Mouse (Mus musculus) E14TG2a.4 (cell line): Measurements from ENCODE around the gene Bmyc.
"Not testable (repeated sequence)": the region's sequence is repeated elsewhere in the genome, so short reads cannot be mapped to it uniquely, and the experiment has no call there.

ENCODE experiments used
- H3K27me3 ChIP-seq: 2 replicates; pipeline ENCODE4 v1.6.1; 2014; ENCODE audit warnings: low read length, control low read depth; ENCODE audit not compliant: insufficient read depth
- H3K36me3 ChIP-seq: 2 replicates; pipeline ENCODE4 v1.6.1; 2014; ENCODE audit warnings: low read length, control low read depth; ENCODE audit not compliant: insufficient read depth
- H3K4me1 ChIP-seq: replicated peaks from 2 replicates; pipeline ENCODE4 v1.6.1; 2014; ENCODE audit warnings: low read depth, low read length, control low read depth
- H3K4me3 ChIP-seq: replicated peaks from 2 replicates; pipeline ENCODE4 v1.5.1; 2014; ENCODE audit warnings: mild to moderate bottlenecking, low read length
- H3K9me3 ChIP-seq: 2 replicates; pipeline ENCODE4 v1.6.1; 2014; ENCODE audit warnings: low read length, control low read depth
- CTCF ChIP-seq: conservative IDR thresholded peaks from 2 replicates; pipeline ENCODE4 v1.5.1; 2014; ENCODE audit warnings: low read length
- NANOG ChIP-seq: IDR thresholded peaks from 2 replicates; pipeline ENCODE4 v1.6.1; 2014; ENCODE audit warnings: borderline replicate concordance, low read length, mixed read lengths
- POU5F1 ChIP-seq: IDR thresholded peaks from 2 replicates; pipeline ENCODE4 v1.6.1; 2014; ENCODE audit warnings: low read length, borderline replicate concordance

Bmyc gene

DNA sequence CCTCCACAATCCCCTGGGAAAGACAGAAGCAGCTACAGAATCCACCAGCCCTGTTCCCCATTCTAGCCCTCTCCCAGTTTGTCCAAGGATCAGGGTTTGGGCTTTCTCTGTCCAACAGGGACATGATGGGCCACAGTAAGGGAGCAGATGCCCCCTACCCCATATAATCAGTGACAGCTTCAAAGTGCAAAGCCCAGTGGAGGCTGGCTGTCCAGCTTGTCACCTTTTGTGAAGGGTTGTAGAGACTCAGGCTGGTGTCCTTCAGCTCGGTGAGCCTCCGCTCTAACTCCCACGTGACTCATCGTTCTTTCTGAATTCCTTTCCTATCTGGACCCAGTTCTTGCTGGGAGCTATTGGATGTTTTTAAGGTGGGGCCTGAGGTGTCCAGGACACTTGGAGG lies 2.8 kb upstream of the Bmyc start:
- Histone ChIP-seq H3K9me3 (no peaks in the 10 kb centered on the region), H3K4me1 (peaks cover 4% of the 10 kb centered on the region; the same call in 1 of the 2 replicates), H3K36me3 (no peaks in the 10 kb centered on the region), H3K4me3 (no peak overlapping the region), H3K27me3 (peaks cover 57% of the 10 kb centered on the region)
- TF ChIP-seq CTCF (no peak), POU5F1 (no peak), NANOG (no peak)

DNA sequence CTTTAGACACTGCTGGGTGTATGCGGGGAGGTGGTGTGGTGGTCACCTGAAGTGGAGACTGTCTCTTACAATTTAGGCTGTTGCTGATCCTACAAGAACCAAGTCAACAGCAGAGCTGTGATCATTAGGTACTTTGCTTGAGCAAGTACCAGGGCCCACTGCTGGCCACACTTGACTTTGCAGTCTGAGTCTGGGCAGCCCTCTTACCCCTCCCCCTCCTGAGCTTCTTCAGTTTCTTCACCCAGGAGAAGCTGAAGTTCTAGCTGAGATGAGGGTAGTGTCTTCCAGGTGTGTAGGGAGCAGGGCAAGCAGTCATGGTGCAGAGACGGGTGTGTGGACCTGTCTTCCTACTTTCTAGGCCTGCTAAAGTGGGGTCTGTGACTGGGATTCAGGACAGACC lies 1.6 kb downstream of the Bmyc start:
- no peaks in the 10 kb centered on the region for H3K36me3 ChIP-seq
- peaks cover 4% of the 10 kb centered on the region; the same call in 1 of the 2 replicates for H3K4me1 ChIP-seq
- no peak for TF ChIP-seq NANOG
- TF ChIP-seq CTCF: peak; percentile 23
- TF ChIP-seq POU5F1: no peak
- no peak overlapping the region for H3K4me3 ChIP-seq
- no peaks in the 10 kb centered on the region for H3K9me3 ChIP-seq
- peaks cover 43% of the 10 kb centered on the region for H3K27me3 ChIP-seq

DNA sequence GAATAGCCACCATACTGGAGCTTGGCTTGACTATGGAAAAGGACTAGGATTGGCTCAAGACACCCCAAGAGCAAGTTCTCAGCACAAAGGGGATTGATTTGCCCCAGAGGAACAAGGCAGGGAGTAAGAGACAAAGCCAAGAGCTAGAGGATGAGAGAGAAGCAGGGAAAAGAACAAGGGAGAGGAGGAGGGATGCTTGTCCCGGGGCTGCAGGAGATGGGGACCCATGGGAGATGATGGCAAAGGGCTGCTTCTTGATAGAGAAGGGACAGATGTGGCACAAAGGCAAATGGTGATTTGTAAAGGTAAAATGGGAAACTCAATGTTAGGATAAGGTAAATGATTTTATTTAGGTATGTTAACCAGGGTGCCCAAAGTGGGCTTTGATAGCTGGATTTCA lies 2.5 kb downstream of the Bmyc start:
- not testable (repeated sequence) for H3K4me3 ChIP-seq, H3K36me3 ChIP-seq, H3K4me1 ChIP-seq, H3K9me3 ChIP-seq
- H3K27me3 ChIP-seq: peaks cover 34% of the 10 kb centered on the region

- H3K9me3 ChIP-seq, H3K4me3 ChIP-seq, H3K4me1 ChIP-seq, H3K36me3 ChIP-seq: not testable (repeated sequence)
- peaks cover 28% of the 10 kb centered on the region for H3K27me3 ChIP-seq
Observed at GRCm38 (mm10) chr2:25709791-25710190, 3.3 kb downstream of the Bmyc start.

GRCm38 (mm10) chr2:25711641-25712040 lies 5.1 kb downstream of the Bmyc start:
- not testable (repeated sequence) for H3K36me3 ChIP-seq, H3K4me1 ChIP-seq, H3K4me3 ChIP-seq, H3K9me3 ChIP-seq
- H3K27me3 ChIP-seq: peaks cover 19% of the 10 kb centered on the region

DNA sequence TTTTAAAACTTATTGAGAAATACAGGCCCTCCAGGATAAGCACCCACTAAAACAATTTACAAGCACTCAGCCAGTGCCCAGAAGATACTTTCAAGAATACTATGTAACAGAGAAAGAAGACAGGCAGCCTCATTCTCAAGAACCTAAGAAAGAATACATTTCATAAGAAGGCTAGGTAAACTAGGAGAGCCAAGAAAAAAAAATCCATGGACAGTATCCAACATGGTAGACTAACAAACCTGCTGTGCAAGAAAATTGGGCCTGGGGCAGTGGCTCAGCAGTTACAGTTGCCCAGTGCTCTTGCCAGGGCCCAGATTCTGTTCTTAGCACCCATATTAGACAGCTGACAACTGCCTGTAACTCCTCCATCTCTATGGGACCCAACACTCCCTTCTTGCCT lies 10.7 kb downstream of the Bmyc start:
- H3K36me3 ChIP-seq: no peaks in the 10 kb centered on the region
- no peak overlapping the region for H3K4me3 ChIP-seq
- H3K4me1 ChIP-seq: peaks cover 3% of the 10 kb centered on the region; the same call in 1 of the 2 replicates
- H3K27me3 ChIP-seq: no peaks in the 10 kb centered on the region
- H3K9me3 ChIP-seq: no peaks in the 10 kb centered on the region
- TF ChIP-seq CTCF: no peak
- TF ChIP-seq NANOG: no peak

DNA sequence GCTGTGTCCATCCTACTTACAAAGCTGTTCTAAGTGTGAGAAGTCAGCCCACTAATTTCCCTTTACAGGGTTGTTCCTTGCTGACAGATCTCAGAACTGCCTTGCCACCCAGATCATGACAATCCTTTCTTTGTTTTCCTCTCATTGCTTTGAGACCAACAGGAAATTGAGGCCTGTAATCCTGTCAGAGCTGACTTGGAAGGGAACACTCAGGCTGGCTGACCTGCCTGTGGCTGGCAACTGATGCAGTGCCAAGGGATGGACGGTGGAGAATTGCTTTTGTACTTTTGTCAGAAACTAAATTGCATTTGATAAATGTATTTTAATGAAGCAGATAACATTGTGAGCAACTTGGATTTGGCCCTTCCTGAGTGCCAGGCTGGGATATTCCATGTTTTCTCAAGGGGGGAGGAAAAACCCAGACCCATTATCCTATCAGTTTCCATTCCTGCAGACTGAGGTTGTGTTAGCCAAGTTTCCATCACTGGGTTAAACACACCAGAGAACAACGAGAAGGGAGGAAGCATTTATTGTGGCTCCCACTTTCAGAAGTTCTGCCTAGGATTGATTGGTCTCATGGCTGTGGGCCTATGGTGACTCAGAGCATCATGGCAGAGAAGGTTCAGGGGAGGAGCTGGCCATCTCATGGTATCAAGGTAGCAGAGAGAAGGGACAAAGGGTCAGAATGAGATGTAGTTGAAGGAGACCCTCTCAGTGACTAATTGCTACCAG lies 26.8 kb downstream of the Bmyc start:
- TF ChIP-seq CTCF: no peak
- no peak for TF ChIP-seq NANOG
- no peak for TF ChIP-seq POU5F1
- H3K9me3 ChIP-seq: peaks cover 8% of the 10 kb centered on the region
- no peak overlapping the region for H3K4me3 ChIP-seq
- no peaks in the 10 kb centered on the region for H3K27me3 ChIP-seq
- no peaks in the 10 kb centered on the region for H3K36me3 ChIP-seq
- H3K4me1 ChIP-seq: no peaks in the 10 kb centered on the region

GRCm38 (mm10) chr2:25736709-25737108 lies 30.2 kb downstream of the Bmyc start, which contains the start of gene Obp2b:
Gene Obp2b (plus strand): TSS chr2:25737009.
- not testable (repeated sequence) for H3K4me3 ChIP-seq, H3K27me3 ChIP-seq, H3K36me3 ChIP-seq, H3K4me1 ChIP-seq, H3K9me3 ChIP-seq

DNA sequence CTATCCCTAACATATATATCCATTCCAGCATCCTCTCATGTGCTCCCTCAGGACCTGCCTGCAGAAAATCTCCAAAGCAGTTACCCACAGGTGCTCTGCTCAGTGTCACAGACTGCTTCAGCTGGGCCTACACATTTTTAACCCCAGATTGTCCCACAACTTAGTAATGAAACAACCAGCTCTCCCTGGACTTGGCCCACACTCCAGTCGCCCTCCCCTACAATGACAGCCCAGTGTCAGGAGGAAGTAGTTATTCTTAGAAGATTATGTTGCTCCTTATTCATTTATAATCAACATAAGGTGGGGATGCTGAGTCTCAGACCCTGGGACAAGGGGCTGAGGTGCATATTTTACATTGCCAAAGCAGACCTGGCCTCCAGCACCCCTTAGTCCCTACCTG lies 35.1 kb downstream of the Bmyc start:
- TF ChIP-seq POU5F1: no peak
- TF ChIP-seq NANOG: no peak
- no peak for TF ChIP-seq CTCF
- no peaks in the 10 kb centered on the region for H3K27me3 ChIP-seq
- peaks cover 8% of the 10 kb centered on the region for H3K9me3 ChIP-seq
- H3K4me1 ChIP-seq: no peaks in the 10 kb centered on the region
- H3K36me3 ChIP-seq: no peaks in the 10 kb centered on the region
- no peak overlapping the region for H3K4me3 ChIP-seq
